Mouse (Mus musculus) stomach, postnatal 0 days (tissue): ENCODE measurements around the gene Frat1. TPM values are rescaled to one million over a fixed set of nuclear protein-coding genes. Genes with fewer than 3 reads are reported as not detected.

Source experiments
- ATAC-seq: fragments of 200-750 bp; cut with Nextera tagmentation; 2 replicates; pipeline ENCODE4 v1.8.0; 2017; ENCODE audit not compliant: low FRiP score, low TSS enrichment
- DNase-seq: peaks from one replicate; pipeline ENCODE4 v3.0.0-alpha.2; 2016; ENCODE audit warnings: low spot score
- H3K27ac ChIP-seq: fragments of 300-500 bp; sonication (generic); replicated peaks from 2 replicates; pipeline ENCODE4 v1.5.1; 2014; ENCODE audit warnings: mild to moderate bottlenecking, control low read depth
- H3K27me3 ChIP-seq: fragments of 300-500 bp; sonication (generic); 2 replicates; pipeline ENCODE4 v1.6.1; 2014; ENCODE audit warnings: low read length; ENCODE audit not compliant: control insufficient read depth, insufficient read depth
- H3K36me3 ChIP-seq: fragments of 300-500 bp; sonication (generic); 2 replicates; pipeline ENCODE4 v1.6.1; 2014; ENCODE audit warnings: low read length, mixed read lengths; ENCODE audit not compliant: control insufficient read depth, insufficient read depth
- H3K4me1 ChIP-seq: fragments of 300-500 bp; sonication (generic); replicated peaks from 2 replicates; pipeline ENCODE4 v1.6.1; 2014; ENCODE audit warnings: antibody characterized with exemption; ENCODE audit not compliant: control insufficient read depth, insufficient read depth
- H3K4me2 ChIP-seq: fragments of 300-500 bp; sonication (generic); replicated peaks from 2 replicates; pipeline ENCODE4 v1.6.1; 2014; ENCODE audit warnings: low read depth, mild to moderate bottlenecking, control low read depth, moderate library complexity
- H3K4me3 ChIP-seq: fragments of 300-500 bp; sonication (generic); 2 replicates; pipeline ENCODE4 v1.5.1; 2014; ENCODE audit warnings: low read depth, low read length, control low read depth
- H3K9ac ChIP-seq: fragments of 300-500 bp; sonication (generic); 2 replicates; pipeline ENCODE4 v1.6.1; 2014; ENCODE audit warnings: mild to moderate bottlenecking, low read length, control low read depth, mixed read lengths
- H3K9me3 ChIP-seq: fragments of 300-500 bp; sonication (generic); 2 replicates; pipeline ENCODE4 v1.6.1; 2016; ENCODE audit warnings: low read length; ENCODE audit not compliant: control insufficient read depth
- CTCF ChIP-seq: IDR thresholded peaks from 2 replicates; pipeline ENCODE4 v1.5.1; 2016; ENCODE audit warnings: antibody characterized with exemption, low read depth, mild to moderate bottlenecking, moderate library complexity
- EP300 ChIP-seq: optimal IDR thresholded peaks from 2 replicates; pipeline ENCODE3; 2016; ENCODE audit warnings: antibody characterized with exemption
- WGBS: fragments of 180-500 bp; shearing (Covaris S2); extraction: QIAGEN DNeasy Blood & Tissue Kit; methylation state at CpG from one replicate; pipeline ENCODE4 v1.1.7; 2014; 5-methylcytosine and 5-hydroxymethylcytosine counted together
- polyA plus RNA-seq: library from polyadenylated mRNA; unstranded; fragments of >200 nt; fragmentation: Nextera tagmentation; extraction: Ambion mirVana; gene quantifications from 2 replicates; pipeline ENCODE4 v1.2.1, GENCODE M21; 2015

Gene Frat1
- polyA plus RNA-seq, 1 experiment from 2014 or later, result 9.3 TPM

DNA sequence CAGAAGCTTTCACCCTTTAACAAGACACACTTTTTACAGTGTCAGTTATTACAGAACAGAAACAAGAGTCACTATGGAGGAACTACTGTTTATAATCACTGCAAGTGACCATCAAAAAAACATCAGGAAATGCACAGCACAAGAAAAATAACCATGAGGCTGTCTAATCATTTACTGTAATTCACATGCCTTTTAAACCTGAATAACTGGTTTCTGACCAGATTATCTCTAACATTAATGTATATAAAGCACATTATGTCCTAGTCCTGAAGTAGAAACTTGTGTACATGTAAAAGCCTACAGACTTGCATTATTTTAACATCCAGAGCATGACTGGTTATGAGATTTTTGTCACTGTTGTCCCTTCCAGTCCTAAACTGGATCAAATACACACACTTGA is 35.8 kb upstream of the Frat1 start:
- DNase-seq, result no peak
- TF ChIP-seq CTCF, result no peak
- TF ChIP-seq EP300, result no peak
- Histone ChIP-seq H3K4me3 (no peak overlapping the region), H3K9ac (0 out of 2 replicates have a peak overlapping the region, but pooled peaks have one; percentile 23), H3K4me2 (no peak overlapping the region), H3K27ac (peak overlapping the region; percentile 53; the same call in 1 of the 2 replicates), H3K4me1 (no peaks in the 10 kb centered on the region), H3K9me3 (no peaks in the 10 kb centered on the region), H3K27me3 (no peaks in the 10 kb centered on the region), H3K36me3 (no peaks in the 10 kb centered on the region)
- no peak for ATAC-seq

DNA sequence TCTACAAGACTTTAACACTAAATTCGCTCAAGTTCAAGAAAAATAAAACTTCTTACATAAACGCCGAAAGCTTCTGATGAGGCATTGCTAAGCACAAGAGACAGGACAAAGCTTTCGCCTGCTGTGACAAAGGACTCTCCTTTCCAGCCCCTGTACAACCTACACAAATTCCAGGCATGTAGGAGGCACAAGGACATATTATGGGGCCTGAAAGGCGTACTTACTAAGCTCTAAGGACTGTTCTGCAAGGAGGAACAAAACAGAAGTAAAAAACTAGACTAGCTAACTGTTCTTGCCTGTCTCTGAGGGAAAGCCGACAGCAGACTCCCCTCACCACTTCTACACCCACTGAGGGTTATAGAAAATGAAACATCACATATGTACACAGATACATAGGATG is 34.9 kb upstream of the Frat1 start:
- Histone ChIP-seq H3K4me2 (no peak overlapping the region), H3K36me3 (no peaks in the 10 kb centered on the region), H3K9ac (no peak overlapping the region), H3K27ac (no peak overlapping the region), H3K4me1 (no peaks in the 10 kb centered on the region), H3K27me3 (no peaks in the 10 kb centered on the region), H3K9me3 (no peaks in the 10 kb centered on the region), H3K4me3 (no peak overlapping the region)
- DNase-seq (no peak), ATAC-seq (no peak)
- WGBS, result 71% methylated on average over 6 of the region's 6 CpGs
- no peak for TF ChIP-seq EP300
- TF ChIP-seq CTCF, result no peak

DNA sequence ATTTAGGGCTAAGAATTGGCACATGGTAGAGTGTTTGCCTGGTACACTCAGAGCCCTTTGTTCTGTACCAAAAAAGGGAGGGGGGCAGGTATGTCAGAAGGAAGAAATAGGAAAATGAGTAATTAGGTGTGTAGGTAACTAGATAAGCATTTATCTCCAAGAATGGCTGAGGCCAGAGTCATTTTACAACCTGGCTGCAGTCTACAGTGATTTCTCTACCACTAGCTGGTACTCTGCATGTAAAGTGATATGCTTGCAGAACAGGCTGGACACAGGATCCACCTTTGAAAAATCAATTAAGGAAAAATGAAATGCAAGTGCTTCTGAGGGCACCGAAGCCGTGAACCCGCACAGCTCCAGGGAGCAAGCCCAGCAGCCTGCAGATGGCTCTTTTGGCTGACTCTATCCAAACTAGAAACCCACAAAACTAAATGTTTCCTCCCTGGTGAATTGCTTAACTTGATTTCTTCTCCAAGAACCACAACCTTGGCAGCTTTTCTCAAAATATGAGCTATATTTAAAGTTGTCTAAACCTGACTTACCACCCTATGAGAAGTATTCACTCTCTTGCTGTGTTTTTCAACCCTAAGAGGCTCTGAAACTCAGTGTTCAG is 33.5 kb upstream of the Frat1 start:
- DNase-seq (no peak), ATAC-seq (0 out of 2 replicates have a peak, but pooled peaks have one; percentile 21)
- H3K4me1 ChIP-seq, result no peaks in the 10 kb centered on the region
- H3K9ac ChIP-seq, result no peak overlapping the region
- H3K4me3 ChIP-seq, result no peak overlapping the region
- H3K4me2 ChIP-seq, result no peak overlapping the region
- H3K9me3 ChIP-seq, result no peaks in the 10 kb centered on the region
- H3K27me3 ChIP-seq, result no peaks in the 10 kb centered on the region
- no peaks in the 10 kb centered on the region for H3K36me3 ChIP-seq
- WGBS, result 56% methylated on average over 3 of the region's 3 CpGs
- peak overlapping the region; percentile 30; the same call in 1 of the 2 replicates for H3K27ac ChIP-seq
- TF ChIP-seq CTCF (no peak), EP300 (no peak)

GRCm38 (mm10) chr19:41796789-41797327 is 32.9 kb upstream of the Frat1 start:
- 77% methylated on average over 12 of the region's 12 CpGs for WGBS
- no peak overlapping the region for H3K9ac ChIP-seq
- no peak overlapping the region for H3K4me3 ChIP-seq
- H3K27ac ChIP-seq, result no peak overlapping the region
- H3K27me3 ChIP-seq, result no peaks in the 10 kb centered on the region
- no peak overlapping the region for H3K4me2 ChIP-seq
- DNase-seq, result no peak
- no peaks in the 10 kb centered on the region for H3K9me3 ChIP-seq
- ATAC-seq, result no peak
- no peaks in the 10 kb centered on the region for H3K36me3 ChIP-seq
- TF ChIP-seq EP300 (no peak), CTCF (no peak)
- no peaks in the 10 kb centered on the region for H3K4me1 ChIP-seq

- H3K36me3 ChIP-seq, result no peaks in the 10 kb centered on the region
- TF ChIP-seq CTCF (no peak), EP300 (no peak)
- H3K4me2 ChIP-seq, result no peak overlapping the region
- no peak overlapping the region for H3K4me3 ChIP-seq
- DNase-seq (no peak), ATAC-seq (no peak)
- WGBS, result 92% methylated on average over 6 of the region's 6 CpGs
- H3K27me3 ChIP-seq, result no peaks in the 10 kb centered on the region
- no peaks in the 10 kb centered on the region for H3K4me1 ChIP-seq
- no peak overlapping the region for H3K9ac ChIP-seq
- H3K9me3 ChIP-seq, result no peaks in the 10 kb centered on the region
- no peak overlapping the region for H3K27ac ChIP-seq
Measured at GRCm38 (mm10) chr19:41797536-41797935, 32.2 kb upstream of the Frat1 start.

DNA sequence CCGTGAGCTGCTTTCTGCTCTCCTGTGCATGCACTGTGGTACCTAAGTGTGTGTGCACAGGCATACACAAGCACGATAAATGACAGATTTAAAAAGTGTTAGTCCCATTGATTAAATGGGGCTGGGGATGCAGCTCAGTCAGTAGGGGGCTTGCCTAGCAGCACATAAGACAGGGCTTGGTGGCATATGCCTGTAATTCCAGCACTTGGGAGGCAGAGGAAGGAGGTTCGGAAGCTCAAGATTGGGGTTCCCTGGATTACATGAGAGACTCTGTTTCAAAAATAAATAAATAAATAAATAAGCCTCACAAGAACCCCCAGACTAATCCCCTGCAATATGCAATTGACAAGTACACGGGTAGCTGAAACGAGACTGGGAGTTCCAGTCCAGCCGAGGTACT is 29.3 kb upstream of the Frat1 start:
- 45% methylated on average over 6 of the region's 6 CpGs for WGBS
- no peaks in the 10 kb centered on the region for H3K4me1 ChIP-seq
- H3K9me3 ChIP-seq, result no peaks in the 10 kb centered on the region
- no peak for TF ChIP-seq CTCF
- TF ChIP-seq EP300, result no peak
- H3K4me2 ChIP-seq, result peak overlapping the region; percentile 88
- 0 out of 2 replicates have a peak overlapping the region, but pooled peaks have one; percentile 31 for H3K9ac ChIP-seq
- H3K36me3 ChIP-seq, result no peaks in the 10 kb centered on the region
- no peaks in the 10 kb centered on the region for H3K27me3 ChIP-seq
- DNase-seq (no peak), ATAC-seq (no peak)
- H3K4me3 ChIP-seq, result peak overlapping the region; percentile 99
- H3K27ac ChIP-seq, result no peak overlapping the region
